Comparison of ENCODE assay signal across 8 mouse cellular contexts in genomic region chr1:106602941-106603340, GRCm38 (mm10).
DNase-seq lines count a peak whose midpoint lies in the region; ATAC-seq lines count a peak whose summit lies in the region.

No protein-coding gene starts in this region.

- H3K36me3 ChIP-seq in heart, embryonic 13.5 days = no peaks in the 10 kb centered on the region
- no peaks in the 10 kb centered on the region for H3K36me3 ChIP-seq in midbrain, embryonic 16.5 days (ENCODE audit: control insufficient read depth, insufficient read depth, low read length)

- H3K9ac ChIP-seq in heart, embryonic 13.5 days = peak overlapping the region; percentile 69
- H3K9ac ChIP-seq in midbrain, embryonic 16.5 days (ENCODE audit: low read depth, low read length) = no peak overlapping the region; the same call in 1 of the 2 replicates

- H3K9me3 ChIP-seq in heart, embryonic 13.5 days = no peaks in the 10 kb centered on the region
- no peaks in the 10 kb centered on the region for H3K9me3 ChIP-seq in midbrain, embryonic 16.5 days (replicated peaks; ENCODE audit: control insufficient read depth, low read length, poor library complexity, severe bottlenecking)

- intact Hi-C loops in heart, postnatal 25 days (cut with DNase I) = no loop called here
- intact Hi-C loops in gastrocnemius, postnatal 36 days (cut with DNase I) = no loop called here

- H3K4me3 ChIP-seq in heart, embryonic 13.5 days = peak overlapping the region; percentile 17
- no peak overlapping the region for H3K4me3 ChIP-seq in midbrain, embryonic 16.5 days (ENCODE audit: low read depth, low read length)

- 5% methylated on average over 6 of the region's 6 CpGs for WGBS in heart, embryonic 13.5 days
- WGBS in midbrain, embryonic 16.5 days = 31% methylated on average over 6 of the region's 6 CpGs

- H3K4me1 ChIP-seq in heart, embryonic 13.5 days = peaks cover 20% of the 10 kb centered on the region
- peaks cover 14% of the 10 kb centered on the region for H3K4me1 ChIP-seq in midbrain, embryonic 16.5 days (ENCODE audit: control insufficient read depth, insufficient read depth, low read length)

- DNase-seq in heart, postnatal 25 days (ENCODE audit: low spot score) = no peak
- DNase-seq in right cerebral cortex, postnatal 14 days = peak; percentile 14
- DNase-seq in right cerebral cortex, adult 2 months (ENCODE audit: low spot score in 2 of 2) = no peak
- DNase-seq in forelimb bud, embryonic 11.5 days (ENCODE audit: low read depth, low spot score) = peak; percentile 27
- DNase-seq in frontal cortex, postnatal 25 days (ENCODE audit: low spot score in 2 of 2) = no peak
- DNase-seq in gastrocnemius, postnatal 36 days = no peak

- H3K27ac ChIP-seq in heart, embryonic 13.5 days (replicated peaks) = peak overlapping the region; percentile 74
- peak overlapping the region; percentile 72 for H3K27ac ChIP-seq in midbrain, embryonic 16.5 days (ENCODE audit: low read length)

- H3K27me3 ChIP-seq in heart, embryonic 13.5 days (replicated peaks) = no peaks in the 10 kb centered on the region
- H3K27me3 ChIP-seq in midbrain, embryonic 16.5 days (ENCODE audit: control insufficient read depth, insufficient read depth, low read depth, low read length) = no peaks in the 10 kb centered on the region

- H3K4me2 ChIP-seq in heart, embryonic 13.5 days = peak overlapping the region; percentile 58
- peak overlapping the region; percentile 12; the same call in 1 of the 2 replicates for H3K4me2 ChIP-seq in midbrain, embryonic 16.5 days (ENCODE audit: low read length)

- ATAC-seq in heart, embryonic 13.5 days (ENCODE audit: extremely low read depth, insufficient number of reproducible peaks, low FRiP score, low TSS enrichment) = no peak
- peak; percentile 86 for ATAC-seq in midbrain, embryonic 16.5 days

Comparison
In these comparisons a context has a peak if more than half of its experiments do, and no peak if none do; other contexts are left out.
1. DNase-seq: peak in right cerebral cortex, postnatal 14 days (single experiment) and forelimb bud, embryonic 11.5 days (single experiment); none in heart, postnatal 25 days (single experiment), right cerebral cortex, adult 2 months (0 of 2), frontal cortex, postnatal 25 days (0 of 2) and gastrocnemius, postnatal 36 days (0 of 2).